Mouse (Mus musculus): ENCODE results near the gene Ak9. TPM values are rescaled to one million over a fixed set of nuclear protein-coding genes. Genes with fewer than 3 reads are reported as not detected.

Ak9 gene
- total RNA-seq, 2 experiments from 2014 or later, result 0.10 TPM; not detected in 1

Other genes with a start within 250 kb of the Ak9 start
- gene Gpr6, start 231.7 kb upstream of the Ak9 start, total RNA-seq (2021), result not detected
- 10 to 100 TPM; 13.8 to 17.7 TPM for gene Fig4, start 720 bp upstream of the Ak9 start, total RNA-seq (2021)
- gene Zbtb24, start 146.4 kb downstream of the Ak9 start, total RNA-seq (2021), result 10 to 100 TPM; 17.0 to 20.3 TPM
- gene Mical1, start 172.3 kb downstream of the Ak9 start, total RNA-seq (2021), result 10 to 100 TPM in 1 of 2 experiments, 1 to 10 TPM in 1; 8.8 to 15.2 TPM
- 10 to 100 TPM; 17.4 to 22.2 TPM for gene Smpd2, start 186.4 kb downstream of the Ak9 start, total RNA-seq (2021)
- under 1 TPM; 0.43 to 0.64 TPM for gene Ppil6, start 186.5 kb downstream of the Ak9 start, total RNA-seq (2021)
- gene Cd164, start 215.4 kb downstream of the Ak9 start, total RNA-seq (2021), result 100 to 1,000 TPM; 213 to 232 TPM